Mouse (Mus musculus) CH12.LX (cell line): ENCODE results near the gene Mt3. TPM values are rescaled to one million over a fixed set of nuclear protein-coding genes. Genes with fewer than 3 reads are reported as not detected.
"Not testable (repeated sequence)": the region's sequence is repeated elsewhere in the genome, so short reads cannot be mapped to it uniquely, and the experiment has no call there.

Source experiments
- DNase-seq: peaks from one replicate; pipeline ENCODE4 v3.0.0-alpha.2; 2013; ENCODE audit errors: extremely low read depth
- H3K27ac ChIP-seq: 2 replicates; pipeline ENCODE4 v1.5.1; 2012; ENCODE audit warnings: low read depth, mild to moderate bottlenecking, control low read depth, moderate library complexity; ENCODE audit not compliant: insufficient read depth
- H3K27me3 ChIP-seq: replicated peaks from 2 replicates; pipeline ENCODE3; 2012; ENCODE audit warnings: inconsistent platforms
- H3K36me3 ChIP-seq, 2 experiments: replicated peaks in 1 of 2; 2 replicates each; pipeline versions ENCODE3 to v1.6.1; 2012; ENCODE audit warnings: inconsistent platforms in 1 of 2, low read length in 1 of 2, mild to moderate bottlenecking in 1 of 2, mixed read lengths in 1 of 2, moderate library complexity in 1 of 2; ENCODE audit not compliant: control insufficient read depth in 1 of 2, insufficient read depth in 1 of 2
- H3K4me1 ChIP-seq, 2 experiments: 2 replicates each; pipeline ENCODE4 v1.6.1; 2012; ENCODE audit warnings: inconsistent platforms in 1 of 2, moderate library complexity in 1 of 2; ENCODE audit not compliant: insufficient read depth in 2 of 2, control insufficient read depth in 1 of 2
- H3K4me2 ChIP-seq: 2 replicates; pipeline ENCODE4 v1.6.1; 2012; ENCODE audit warnings: low read depth, mild to moderate bottlenecking, control low read depth; ENCODE audit not compliant: poor library complexity, insufficient read depth, severe bottlenecking
- H3K4me3 ChIP-seq, 3 experiments: fragments of 150-350 bp in 1 of 3; sonication (generic) in 1 of 3; replicated peaks in 1 of 3; 2 replicates each; pipeline versions ENCODE3 to v1.5.1; 2011 to 2012; ENCODE audit warnings: low read depth in 2 of 3, low read length in 2 of 3, mild to moderate bottlenecking in 2 of 3, moderate library complexity in 2 of 3, control low read depth in 1 of 3, improper control_type of control experiment in 1 of 3, inconsistent platforms in 1 of 3, mixed read lengths in 1 of 3; ENCODE audit not compliant: poor library complexity in 1 of 3
- H3K79me2 ChIP-seq: replicated peaks from 2 replicates; pipeline ENCODE4 v1.6.1; 2012; ENCODE audit warnings: mild to moderate bottlenecking, moderate library complexity; ENCODE audit not compliant: control insufficient read depth, poor library complexity, insufficient read depth, severe bottlenecking; ENCODE audit errors: extremely low read depth
- H3K9ac ChIP-seq: 2 replicates; pipeline ENCODE4 v1.6.1; 2012; ENCODE audit warnings: low read depth, mild to moderate bottlenecking, control low read depth, moderate library complexity; ENCODE audit not compliant: insufficient read depth
- H3K9me3 ChIP-seq: replicated peaks from 2 replicates; pipeline ENCODE3; 2012; ENCODE audit warnings: low read length, inconsistent platforms, mixed read lengths
- CHD1 ChIP-seq: IDR thresholded peaks from 2 replicates; pipeline ENCODE4 v1.6.1; 2012; ENCODE audit warnings: low read depth, low read length, improper control_type of control experiment, inconsistent platforms
- CHD2 ChIP-seq: IDR thresholded peaks from 2 replicates; pipeline ENCODE4 v1.6.1; 2011; ENCODE audit warnings: low read length, improper control_type of control experiment
- CTCF ChIP-seq, 2 experiments: IDR thresholded peaks in 1 of 2; conservative IDR thresholded peaks in 1 of 2; 2 replicates each; pipeline ENCODE4 v1.5.1; 2011 to 2012; ENCODE audit warnings: low read depth in 2 of 2, low read length in 2 of 2, improper control_type of control experiment in 1 of 2, inconsistent platforms in 1 of 2, mild to moderate bottlenecking in 1 of 2, moderate library complexity in 1 of 2
- E2F4 ChIP-seq: IDR thresholded peaks from 2 replicates; pipeline ENCODE4 v1.6.1; 2011; ENCODE audit warnings: low read depth, low read length, improper control_type of control experiment; ENCODE audit not compliant: insufficient replicate concordance
- ELF1 ChIP-seq: IDR thresholded peaks from 2 replicates; pipeline ENCODE4 v1.6.1; 2014; ENCODE audit warnings: low read depth, mild to moderate bottlenecking, inconsistent platforms, low read length, improper control_type of control experiment
- ETS1 ChIP-seq: conservative IDR thresholded peaks from 2 replicates; pipeline ENCODE4 v1.6.1; 2012; ENCODE audit warnings: low read depth, mild to moderate bottlenecking, inconsistent platforms, low read length, improper control_type of control experiment, moderate library complexity
- GABPA ChIP-seq: IDR thresholded peaks from 2 replicates; pipeline ENCODE4 v1.6.1; 2012; ENCODE audit warnings: low read depth, low read length, improper control_type of control experiment, inconsistent platforms; ENCODE audit not compliant: insufficient replicate concordance
- IRF4 ChIP-seq: IDR thresholded peaks from 2 replicates; pipeline ENCODE4 v1.6.1; 2014; ENCODE audit warnings: low read depth, mild to moderate bottlenecking, inconsistent platforms, low read length, improper control_type of control experiment
- JUN ChIP-seq: IDR thresholded peaks from 2 replicates; pipeline ENCODE4 v1.6.1; 2011; ENCODE audit warnings: low read depth, mild to moderate bottlenecking, low read length, improper control_type of control experiment, moderate library complexity; ENCODE audit not compliant: insufficient read depth
- KAT2A ChIP-seq: IDR thresholded peaks from 2 replicates; pipeline ENCODE4 v1.6.1; 2012; ENCODE audit warnings: low read length, improper control_type of control experiment, inconsistent platforms; ENCODE audit not compliant: insufficient replicate concordance
- MAFK ChIP-seq: IDR thresholded peaks from 2 replicates; pipeline ENCODE4 v1.6.1; 2011; ENCODE audit warnings: low read length, improper control_type of control experiment; ENCODE audit not compliant: insufficient replicate concordance
- NRF1 ChIP-seq: IDR thresholded peaks from 2 replicates; pipeline ENCODE4 v1.6.1; 2014; ENCODE audit warnings: low read depth, mild to moderate bottlenecking, inconsistent platforms, low read length, improper control_type of control experiment, moderate library complexity
- POLR2AphosphoS2 ChIP-seq: IDR thresholded peaks from 2 replicates; pipeline ENCODE4 v1.6.1; 2011; ENCODE audit warnings: low read depth, low read length, improper control_type of control experiment
- RAD21 ChIP-seq: IDR thresholded peaks from 2 replicates; pipeline ENCODE4 v1.6.1; 2011; ENCODE audit warnings: low read depth, mild to moderate bottlenecking, low read length, improper control_type of control experiment, moderate library complexity
- RCOR1 ChIP-seq: conservative IDR thresholded peaks from 2 replicates; pipeline ENCODE4 v1.6.1; 2012; ENCODE audit warnings: low read depth, mild to moderate bottlenecking, inconsistent platforms, low read length, improper control_type of control experiment
- TBP ChIP-seq: conservative IDR thresholded peaks from 2 replicates; pipeline ENCODE4 v1.6.1; 2011; ENCODE audit warnings: low read depth, low read length, improper control_type of control experiment
- TCF12 ChIP-seq: IDR thresholded peaks from 2 replicates; pipeline ENCODE4 v1.6.1; 2014; ENCODE audit warnings: low read depth, mild to moderate bottlenecking, inconsistent platforms, low read length, improper control_type of control experiment
- UBTF ChIP-seq: IDR thresholded peaks from 2 replicates; pipeline ENCODE4 v1.6.1; 2012; ENCODE audit warnings: low read depth, mild to moderate bottlenecking, inconsistent platforms, low read length, improper control_type of control experiment, moderate library complexity
- ZKSCAN1 ChIP-seq: IDR thresholded peaks from 2 replicates; pipeline ENCODE4 v1.6.1; 2012; ENCODE audit warnings: low read depth, inconsistent platforms, low read length, improper control_type of control experiment, borderline replicate concordance
- ZNF384 ChIP-seq: IDR thresholded peaks from 2 replicates; pipeline ENCODE4 v1.6.1; 2012; ENCODE audit warnings: low read depth, low read length, improper control_type of control experiment, inconsistent platforms
- dilution Hi-C: fragments of 300-500 bp; cut with MboI; formaldehyde crosslinking; loops from 2 replicates; pipeline ENCODE4 v1.14.3; 2020; ENCODE audit warnings: low sequenced_read_pairs; ENCODE audit not compliant: extremely low pct_unique_long_range_greater_than_20kb, extremely low pct_ligation_motif_present
- in situ Hi-C: fragments of 300-500 bp; cut with MboI; formaldehyde crosslinking; loops from 3 replicates; pipeline ENCODE4 v1.14.3; 2019; ENCODE audit warnings: low sequenced_read_pairs, low pct_ligation_motif_present, low pct_unique_long_range_greater_than_20kb, mixed read lengths
- polyA plus RNA-seq: library from polyadenylated mRNA; unstranded; fragments of >175 nt; gene quantifications from 2 replicates; pipeline ENCODE4 v1.2.1, GENCODE M21; 2012; ENCODE audit warnings: low read depth; ENCODE audit not compliant: insufficient read length
- total RNA-seq, 2 experiments: library from RNA; depleted of rRNA; stranded (reverse); fragments of 300-350 nt in 1 of 2; fragments of >200 nt in 1 of 2; gene quantifications; 2 replicates each; pipeline ENCODE4 v1.2.3; 2012 to 2014

Mt3 gene
- total and polyA plus RNA-seq, 3 experiments = 1.9 to 20.6 TPM; not detected in 1

DNA sequence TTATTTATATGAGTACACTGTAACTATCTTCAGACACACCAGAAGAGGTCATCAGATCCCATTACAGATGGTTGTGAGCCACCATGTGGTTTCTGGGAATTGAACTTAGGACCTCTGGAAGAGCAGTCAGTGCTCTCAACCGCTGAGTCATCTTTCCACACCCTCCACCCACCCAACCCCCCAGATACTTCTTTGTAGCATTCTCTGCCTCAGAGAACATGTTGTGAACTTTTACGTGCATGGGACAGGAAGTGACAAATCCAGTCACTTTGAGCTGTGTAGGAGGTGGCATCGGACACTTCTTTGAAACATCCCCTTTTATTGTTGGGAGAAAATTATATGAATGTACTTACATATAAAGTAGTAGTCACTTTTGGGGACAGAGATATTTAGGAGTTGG lies 17.8 kb upstream of the Mt3 start:
- H3K9me3 ChIP-seq, in situ Hi-C loops, H3K36me3 ChIP-seq, H3K4me1 ChIP-seq, dilution Hi-C loops, DNase-seq, H3K4me3 ChIP-seq, H3K9ac ChIP-seq, H3K27ac ChIP-seq, H3K79me2 ChIP-seq, H3K4me2 ChIP-seq, H3K27me3 ChIP-seq: not testable (repeated sequence)
- 0 out of 4 replicates have a peak, but pooled peaks of 1 of the 2 experiments have one; percentile 2 for TF ChIP-seq CTCF (conservative IDR thresholded peaks at IDR 0.05 in 1 of 2, IDR thresholded peaks at IDR 0.05 in 1 of 2; ENCODE audit: low read depth in 2 of 2, low read length in 2 of 2)
- peak; percentile 38; the same call in 1 of the 2 replicates for TF ChIP-seq MAFK

DNA sequence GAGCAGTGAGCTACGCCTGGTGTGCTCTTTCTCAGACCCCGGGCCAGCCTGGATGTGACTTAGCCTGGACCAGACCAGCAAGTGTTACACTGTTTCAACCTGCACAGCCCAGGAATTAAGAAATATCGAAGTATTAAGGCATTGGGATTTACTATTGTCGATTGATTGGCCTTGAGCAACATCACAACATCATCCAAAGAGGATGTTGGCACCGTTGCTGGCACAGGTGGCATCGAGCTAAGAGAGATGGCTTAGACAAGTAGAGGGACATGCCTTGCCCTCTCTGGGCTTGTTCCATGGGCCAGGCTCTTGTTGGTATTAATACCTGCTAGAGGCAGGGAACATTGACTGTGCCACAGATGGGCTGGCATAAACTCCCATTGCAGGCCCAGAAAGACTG lies 16.9 kb upstream of the Mt3 start:
- Histone ChIP-seq H3K4me2 (no peak overlapping the region), H3K9ac (no peak overlapping the region), H3K27ac (no peak overlapping the region), H3K4me1 (peaks cover 0 to 5% of the 10 kb centered on the region in 2 experiments; a peak in 2 of 4 replicates), H3K27me3 (peaks cover 5% of the 10 kb centered on the region), H3K4me3 (no peak overlapping the region), H3K9me3 (peaks cover 4% of the 10 kb centered on the region), H3K79me2 (no peaks in the 10 kb centered on the region), H3K36me3 (no peaks in the 10 kb centered on the region)
- dilution Hi-C loops = no loop called here
- TF ChIP-seq CHD2 (no peak), ELF1 (no peak), JUN (no peak), IRF4 (no peak), ZKSCAN1 (no peak)
- no peak for DNase-seq
- in situ Hi-C loops = no loop called here

- TF ChIP-seq RAD21 (no peak), TBP (no peak), CTCF (conservative IDR thresholded peaks at IDR 0.05 in 1 of 2, IDR thresholded peaks at IDR 0.05 in 1 of 2; ENCODE audit: low read depth in 2 of 2, low read length in 2 of 2) (no peak), MAFK (no peak), TCF12 (no peak), E2F4 (no peak), UBTF (no peak), ETS1 (no peak), ZNF384 (no peak), CHD2 (no peak), ZKSCAN1 (no peak), KAT2A (no peak), GABPA (no peak), CHD1 (no peak), RCOR1 (no peak), NRF1 (no peak), POLR2AphosphoS2 (no peak), ELF1 (no peak)
- Histone ChIP-seq H3K79me2 (no peaks in the 10 kb centered on the region), H3K27me3 (peaks cover 5% of the 10 kb centered on the region), H3K4me2 (no peak overlapping the region), H3K9ac (no peak overlapping the region), H3K4me3 (no peak overlapping the region), H3K36me3 (no peaks in the 10 kb centered on the region), H3K9me3 (peaks cover 4% of the 10 kb centered on the region), H3K27ac (no peak overlapping the region), H3K4me1 (peaks cover 0 to 5% of the 10 kb centered on the region in 2 experiments; a peak in 2 of 4 replicates)
- in situ Hi-C loops = no loop called here
- dilution Hi-C loops = no loop called here
- DNase-seq = no peak
These were observed 16.2 kb upstream of the Mt3 start for GRCm38 (mm10) chr8:94136192-94136591.
